Mouse (Mus musculus): ENCODE data around the gene Cacnb1. TPM values are rescaled to one million over a fixed set of nuclear protein-coding genes. Genes with fewer than 3 reads are reported as not detected.

Cacnb1 gene
- total RNA-seq (2021), result 1 to 10 TPM; 6.1 to 6.2 TPM

GRCm38 (mm10) chr11:98022555-98023371 lies at the start of gene Cacnb1:
Gene Cacnb1, minus strand, starts transcription at chr11:98023034.
- intact Hi-C loops (cut with DNase I), result loop anchor here (2.0 kb wide), 1 partner anchor 34 kb away; no protein-coding TSS in a partner anchor

GRCm38 (mm10) chr11:98067255-98067654 lies 44.4 kb upstream of the Cacnb1 start:
- intact Hi-C loops (cut with DNase I), result no loop called here

More at GRCm38 (mm10) chr11:98022555-98023371, at the start of gene Cacnb1:
- peak; percentile 67 to 77 for DNase-seq

GRCm38 (mm10) chr11:98066201-98066600 lies 43.4 kb upstream of the Cacnb1 start:
- intact Hi-C loops (cut with DNase I), result no loop called here

More at GRCm38 (mm10) chr11:98067255-98067654, 44.4 kb upstream of the Cacnb1 start:
- no peak for DNase-seq

GRCm38 (mm10) chr11:98061904-98062562 lies 39.2 kb upstream of the Cacnb1 start:
- peak in 1 of 2 experiments; percentile 64 for DNase-seq

More at GRCm38 (mm10) chr11:98066201-98066600, 43.4 kb upstream of the Cacnb1 start:
- no peak for DNase-seq

GRCm38 (mm10) chr11:98061441-98061840 lies 38.6 kb upstream of the Cacnb1 start:
- intact Hi-C loops (cut with DNase I), result no loop called here
- DNase-seq, result no peak

More at GRCm38 (mm10) chr11:98061904-98062562, 39.2 kb upstream of the Cacnb1 start:
- intact Hi-C loops (cut with DNase I), result no loop called here

GRCm38 (mm10) chr11:98060104-98060692 lies 37.4 kb upstream of the Cacnb1 start:
- intact Hi-C loops (cut with DNase I), result no loop called here
- no peak for DNase-seq

GRCm38 (mm10) chr11:98059662-98060061 lies 36.8 kb upstream of the Cacnb1 start:
- DNase-seq, result no peak

GRCm38 (mm10) chr11:98057998-98058397 lies 35.2 kb upstream of the Cacnb1 start:
- intact Hi-C loops (cut with DNase I), result no loop called here
- no peak for DNase-seq

More at GRCm38 (mm10) chr11:98059662-98060061, 36.8 kb upstream of the Cacnb1 start:
- intact Hi-C loops (cut with DNase I), result no loop called here

- intact Hi-C loops (cut with DNase I), result no loop called here
- DNase-seq, result no peak
These were observed 34.6 kb upstream of the Cacnb1 start for GRCm38 (mm10) chr11:98057466-98057865.

GRCm38 (mm10) chr11:98052989-98053834 lies 30.4 kb upstream of the Cacnb1 start, which contains the start of gene Stac2:
Gene Stac2, minus strand, starts transcription at chr11:98053462.
- intact Hi-C loops (cut with DNase I), result no loop called here
- peak; percentile 61 to 64 for DNase-seq

GRCm38 (mm10) chr11:98052129-98052988 lies 29.5 kb upstream of the Cacnb1 start:
- no peak for DNase-seq
- intact Hi-C loops (cut with DNase I), result no loop called here

- intact Hi-C loops (cut with DNase I), result no loop called here
- no peak for DNase-seq
These were observed 28.8 kb upstream of the Cacnb1 start for GRCm38 (mm10) chr11:98051611-98052128.

- no peak for DNase-seq
- intact Hi-C loops (cut with DNase I), result no loop called here
These were observed 28.1 kb upstream of the Cacnb1 start for GRCm38 (mm10) chr11:98050940-98051339.

GRCm38 (mm10) chr11:98050520-98050815 lies 27.6 kb upstream of the Cacnb1 start:
- intact Hi-C loops (cut with DNase I), result no loop called here
- no peak for DNase-seq

GRCm38 (mm10) chr11:98049672-98050519 lies 27.1 kb upstream of the Cacnb1 start:
- no peak for DNase-seq
- intact Hi-C loops (cut with DNase I), result no loop called here

GRCm38 (mm10) chr11:98047745-98048144 lies 24.9 kb upstream of the Cacnb1 start:
- intact Hi-C loops (cut with DNase I), result no loop called here
- no peak for DNase-seq

- intact Hi-C loops (cut with DNase I), result no loop called here
These were observed 23.6 kb upstream of the Cacnb1 start for GRCm38 (mm10) chr11:98046466-98046865.

GRCm38 (mm10) chr11:98045596-98045995 lies 22.8 kb upstream of the Cacnb1 start:
- intact Hi-C loops (cut with DNase I), result no loop called here
- no peak for DNase-seq

More at GRCm38 (mm10) chr11:98046466-98046865, 23.6 kb upstream of the Cacnb1 start:
- no peak for DNase-seq

Data from heart, postnatal 36 days (tissue).